Mouse (Mus musculus) right cerebral cortex, postnatal 10 days (tissue): Measurements from ENCODE around the gene Ndufb5.
"Not testable (repeated sequence)": the region's sequence is repeated elsewhere in the genome, so short reads cannot be mapped to it uniquely, and the experiment has no call there.

ENCODE experiments used
- DNase-seq, 2 experiments: peaks; one replicate each; pipeline ENCODE4 v3.0.0; 2021; ENCODE audit warnings: low spot score in 2 of 2

Ndufb5 gene

DNA sequence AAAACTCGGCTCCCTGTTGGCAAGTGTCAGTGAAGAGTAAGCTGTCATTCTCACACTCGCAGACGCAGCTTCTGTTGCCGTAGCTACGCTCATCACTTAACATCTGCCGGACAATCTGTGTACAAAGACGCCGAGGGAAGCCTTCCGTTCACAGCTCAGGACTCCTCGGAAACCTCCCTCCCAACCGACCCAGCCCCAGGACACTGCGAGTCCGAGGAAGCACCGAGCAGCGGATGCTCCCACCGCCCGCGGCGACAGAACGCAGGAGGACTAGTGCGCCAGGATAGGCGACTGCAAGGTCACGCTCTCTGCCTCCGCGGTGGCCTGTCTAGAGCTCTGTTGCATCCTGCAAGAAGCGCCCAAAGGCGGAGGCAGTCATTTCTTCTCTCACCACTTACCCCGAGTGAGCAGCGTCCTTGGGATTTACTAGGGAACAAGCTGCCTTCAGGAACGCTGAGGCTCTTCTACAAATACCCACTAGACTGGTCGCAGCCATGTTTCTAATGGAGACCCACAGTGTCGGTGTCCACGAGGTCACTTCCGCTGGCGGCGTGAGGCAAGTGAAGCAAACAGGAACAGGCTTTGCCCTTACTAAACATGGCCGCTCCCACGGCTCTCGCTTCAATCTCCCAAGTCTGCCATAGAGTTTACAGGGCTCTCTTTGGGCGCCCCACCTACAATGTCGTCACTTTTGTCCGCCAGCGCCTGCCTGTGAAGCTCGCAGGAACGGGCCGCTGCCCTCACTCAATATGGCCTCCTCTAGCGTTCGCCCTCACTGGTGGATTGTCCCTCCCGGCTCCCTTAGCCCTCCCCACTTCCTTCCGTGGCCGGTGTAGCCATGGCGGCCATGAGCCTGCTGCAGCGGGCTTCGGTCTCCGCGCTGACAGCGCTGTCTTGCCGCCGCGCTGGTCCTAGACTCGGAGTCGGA lies at the start of gene Ndufb5:
Gene Ndufb5 (plus strand): TSS at position 747 of the 928 bp plus-strand sequence.
- DNase-seq: peak; percentile 99 to 100

DNA sequence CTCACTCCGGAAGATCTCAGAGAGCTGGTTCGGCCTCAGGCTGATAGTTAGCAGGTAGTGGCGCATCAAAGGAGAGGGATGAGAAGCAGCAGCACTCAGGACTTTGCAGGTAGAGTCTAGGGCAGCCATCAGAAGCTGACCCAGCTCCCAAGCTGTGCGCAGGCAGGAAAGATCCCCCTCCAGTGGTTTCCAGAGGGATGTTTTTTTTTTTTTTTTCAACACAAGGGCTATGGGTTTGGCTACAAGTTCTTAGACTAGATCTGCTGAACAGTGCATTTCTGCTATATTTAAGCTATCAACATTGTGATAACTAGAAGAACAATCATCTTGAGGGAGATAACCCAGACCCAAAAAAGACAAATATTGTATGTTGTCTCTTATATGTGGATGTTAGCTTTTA lies 49.6 kb upstream of the Ndufb5 start:
- DNase-seq: no peak

DNA sequence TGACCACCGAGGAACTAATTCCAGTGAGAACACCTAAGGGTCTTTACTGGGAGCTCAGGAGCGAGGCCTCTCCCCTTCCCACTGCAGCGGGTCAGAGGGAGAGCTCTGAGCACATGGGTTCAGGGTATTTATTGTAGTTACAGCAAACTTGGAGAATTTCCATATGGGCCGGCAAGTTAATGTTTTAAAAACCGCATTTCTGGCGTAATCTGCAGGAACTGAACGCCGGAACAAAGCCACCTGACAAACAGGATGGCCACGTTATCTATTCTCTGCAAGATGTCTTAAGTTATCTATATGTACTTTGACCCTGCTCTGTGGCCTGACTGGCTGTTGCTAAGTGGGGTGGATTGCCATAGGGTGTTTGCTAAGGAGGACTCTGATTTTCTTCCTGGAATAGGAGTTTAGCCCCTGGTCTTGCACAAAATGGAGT lies 47.2 kb upstream of the Ndufb5 start:
- DNase-seq: no peak

DNA sequence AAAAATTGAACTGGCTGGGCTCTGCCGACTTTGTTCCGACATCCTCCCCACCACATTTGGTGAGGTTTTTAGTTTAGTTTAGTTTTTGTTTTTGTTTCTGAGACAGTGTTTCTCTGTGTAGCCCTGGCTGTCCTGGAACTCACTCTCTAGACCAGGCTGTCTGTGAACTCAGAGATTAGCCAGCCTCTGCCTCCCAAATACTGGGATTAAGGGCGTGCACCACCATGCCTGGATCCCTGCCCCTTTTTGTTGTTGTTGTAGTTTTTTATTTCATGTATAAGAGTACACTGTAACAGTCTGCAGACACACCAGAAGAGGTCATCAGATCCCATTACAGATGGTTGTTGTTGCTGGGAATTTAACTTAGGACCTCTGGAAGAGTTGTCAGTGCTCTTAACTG lies 46.8 kb upstream of the Ndufb5 start:
- DNase-seq: no peak

DNA sequence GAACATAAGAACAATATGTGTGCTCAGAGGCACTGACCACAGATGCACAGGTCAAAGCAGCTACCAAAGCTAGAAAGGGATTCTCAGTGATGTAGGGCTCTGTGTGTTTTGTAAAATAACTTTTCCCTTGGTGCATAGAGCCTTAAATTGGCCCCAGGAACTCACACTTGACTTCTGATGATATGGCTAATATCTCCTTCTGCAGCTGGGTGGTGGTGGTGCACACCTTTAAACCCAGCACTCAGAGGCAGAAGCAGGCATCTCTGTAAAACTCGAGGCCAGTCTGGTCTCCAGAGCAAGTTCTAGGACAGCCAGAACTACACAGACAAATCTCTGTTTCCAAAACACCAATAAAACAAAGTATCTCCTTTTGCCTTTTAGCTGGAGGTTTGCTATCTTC lies 45.9 kb upstream of the Ndufb5 start:
- DNase-seq: no peak

GRCm38 (mm10) chr3:32691841-32692240 lies 44.9 kb upstream of the Ndufb5 start:
- no peak for DNase-seq

- no peak for DNase-seq
These were observed 42.6 kb upstream of the Ndufb5 start for GRCm38 (mm10) chr3:32694211-32694610.

DNA sequence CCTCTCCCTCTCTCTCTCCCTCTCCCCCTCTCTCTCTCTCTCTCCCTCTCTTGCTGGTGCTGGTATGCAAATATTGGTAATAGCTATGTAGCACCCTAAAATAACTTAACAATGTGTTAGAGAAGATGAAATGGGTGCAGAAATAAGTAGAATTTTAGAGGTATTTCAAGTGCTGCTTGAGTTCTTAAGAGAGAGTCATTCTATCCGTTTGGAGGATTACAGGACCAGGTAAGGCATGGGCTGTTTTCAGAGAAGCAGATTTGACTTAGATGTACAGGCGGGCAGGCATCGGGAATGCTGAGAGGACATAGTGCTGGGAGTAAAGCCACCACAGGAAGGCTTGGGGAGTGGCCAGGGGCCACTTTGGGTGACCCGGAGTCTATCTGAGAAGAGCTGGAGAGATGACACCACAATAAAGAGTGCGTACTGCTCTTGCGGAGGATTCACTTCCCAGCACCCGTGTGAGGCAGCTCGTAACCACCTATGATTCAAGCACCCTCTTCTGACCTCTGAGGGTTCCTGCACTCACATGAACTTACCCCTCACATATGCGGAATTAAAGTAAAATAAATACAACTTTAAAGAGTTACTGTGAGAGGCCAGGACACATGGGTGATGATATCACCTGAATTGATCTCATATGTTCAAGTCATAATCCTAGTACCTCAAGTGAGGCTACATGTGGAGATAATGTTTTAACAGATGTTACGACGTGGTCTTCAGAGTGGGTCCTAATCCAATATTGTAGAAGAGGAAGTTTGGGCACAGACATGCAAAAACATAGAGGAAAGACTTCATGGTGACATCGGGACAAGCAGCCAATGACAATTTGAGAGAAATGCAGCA lies 41.8 kb upstream of the Ndufb5 start:
- DNase-seq: no peak

DNA sequence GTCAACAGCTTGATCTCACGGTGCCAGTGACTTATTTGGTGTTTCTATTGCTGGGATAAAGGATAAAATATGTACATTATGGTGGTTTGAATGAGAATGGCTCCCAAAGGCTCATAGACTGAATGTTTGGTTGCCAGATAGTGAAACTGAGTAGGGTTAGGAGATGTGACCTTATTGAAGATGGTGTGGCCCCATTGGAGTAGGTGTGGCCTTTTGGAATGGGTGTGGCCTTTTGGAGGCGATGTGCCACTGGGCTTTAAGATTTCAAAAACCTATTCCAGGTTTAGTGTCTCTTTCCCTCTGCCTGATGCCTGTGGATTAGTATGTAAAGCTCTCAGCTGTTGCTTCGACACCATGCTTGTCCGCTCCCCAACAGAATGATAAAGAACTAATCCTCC lies 41.2 kb upstream of the Ndufb5 start:
- no peak for DNase-seq

GRCm38 (mm10) chr3:32698228-32698863 lies 38.4 kb upstream of the Ndufb5 start:
- peak; percentile 94 to 96 for DNase-seq

DNA sequence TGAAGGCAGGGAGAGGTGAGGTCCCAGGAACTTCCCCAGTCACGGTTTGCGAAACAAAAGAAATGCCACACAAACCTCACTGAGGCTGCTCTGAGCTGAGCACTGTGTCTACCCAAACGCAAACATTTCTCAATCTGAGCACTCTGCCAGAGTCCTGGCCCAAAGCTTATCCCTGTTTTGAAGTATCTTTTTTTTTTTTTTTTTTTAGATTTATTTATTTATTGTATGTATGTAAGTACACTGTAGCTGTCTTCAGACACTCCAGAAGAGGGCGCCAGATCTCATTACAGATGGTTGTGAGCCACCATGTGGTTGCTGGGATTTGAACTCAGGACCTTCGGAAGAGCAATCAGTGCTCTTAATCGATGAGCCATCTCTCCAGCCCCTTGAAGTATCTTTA lies 32.8 kb upstream of the Ndufb5 start:
- not testable (repeated sequence) for DNase-seq

DNA sequence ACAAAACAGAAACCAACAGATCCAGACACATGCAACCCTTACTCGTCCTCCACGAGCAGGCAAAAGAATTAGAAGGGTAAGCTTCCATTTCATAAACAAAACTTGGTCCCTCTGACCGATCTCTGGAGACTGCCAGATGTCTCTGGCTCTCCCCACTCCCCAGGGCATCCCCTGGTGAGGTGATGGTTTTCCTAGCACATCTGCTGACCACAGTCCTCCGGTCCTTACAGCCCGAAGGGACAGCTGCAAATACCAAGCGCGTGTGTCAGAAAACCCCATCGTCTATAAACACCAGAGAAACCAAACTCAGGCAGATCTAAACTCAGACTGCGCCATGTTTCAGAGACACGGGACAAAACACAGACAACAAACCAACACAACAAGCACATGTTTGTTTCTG lies 32.2 kb upstream of the Ndufb5 start:
- not testable (repeated sequence) for DNase-seq

DNA sequence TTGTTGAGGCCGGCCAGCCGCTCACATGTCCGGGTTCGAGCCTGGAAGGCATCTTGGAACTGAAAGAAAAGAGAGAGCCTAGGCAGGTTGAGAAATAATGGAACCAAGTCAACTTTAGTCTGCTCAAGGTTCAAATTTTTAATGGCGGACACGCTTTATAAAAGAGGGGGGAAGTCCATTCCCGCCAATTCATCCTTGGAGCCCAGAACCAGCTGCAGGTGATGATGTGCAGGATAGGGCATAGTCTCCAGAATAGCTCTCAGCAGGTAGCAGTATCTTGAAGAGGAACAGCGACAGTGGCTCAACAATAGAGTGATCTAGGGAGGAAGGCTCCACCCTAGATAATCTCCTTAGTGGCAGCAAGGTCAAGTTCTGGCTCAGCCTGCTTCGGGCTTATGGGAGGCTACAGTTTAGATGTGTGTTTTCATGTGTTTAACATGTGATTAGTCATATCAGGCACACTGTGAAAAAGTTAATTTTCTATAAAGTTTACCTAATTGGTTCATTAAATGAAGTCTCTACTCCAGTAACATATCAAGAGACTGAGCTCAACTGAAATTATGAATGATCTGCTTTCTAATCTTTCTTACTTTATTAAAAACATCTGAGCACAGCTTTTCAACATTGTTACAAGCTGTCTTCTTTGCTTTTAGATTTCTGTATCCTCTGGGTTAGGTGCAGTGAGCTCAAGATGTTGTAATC lies 31.0 kb upstream of the Ndufb5 start, which contains the start of gene Actl6a:
Gene Actl6a (plus strand): TSS at position 652 of the 702 bp plus-strand sequence.
- not testable (repeated sequence) for DNase-seq

DNA sequence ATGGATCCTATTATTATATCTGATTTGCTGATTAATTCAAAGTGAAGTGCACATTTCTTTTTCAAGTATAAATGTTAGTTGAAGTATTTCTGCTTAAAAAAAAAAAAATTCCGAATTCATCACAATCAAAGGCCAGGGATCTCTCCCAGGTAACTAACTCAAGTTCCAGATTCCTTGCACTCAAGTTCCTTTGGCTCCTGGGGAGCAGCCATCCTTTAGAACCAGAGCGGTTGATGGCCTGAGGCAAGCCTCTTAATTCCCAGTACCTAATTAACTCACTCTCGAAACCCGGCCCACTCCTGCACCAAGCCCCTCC lies 28.8 kb upstream of the Ndufb5 start:
- DNase-seq: no peak

GRCm38 (mm10) chr3:32708368-32709231 lies 28.2 kb upstream of the Ndufb5 start:
- DNase-seq: peak; percentile 98 to 99

- no peak for DNase-seq
These were observed 27.4 kb upstream of the Ndufb5 start for GRCm38 (mm10) chr3:32709388-32709787.

GRCm38 (mm10) chr3:32713711-32714110 lies 23.1 kb upstream of the Ndufb5 start:
- no peak for DNase-seq

GRCm38 (mm10) chr3:32717403-32717802 lies 19.4 kb upstream of the Ndufb5 start:
- DNase-seq: not testable (repeated sequence)

GRCm38 (mm10) chr3:32718271-32718670 lies 18.5 kb upstream of the Ndufb5 start:
- DNase-seq: no peak

DNA sequence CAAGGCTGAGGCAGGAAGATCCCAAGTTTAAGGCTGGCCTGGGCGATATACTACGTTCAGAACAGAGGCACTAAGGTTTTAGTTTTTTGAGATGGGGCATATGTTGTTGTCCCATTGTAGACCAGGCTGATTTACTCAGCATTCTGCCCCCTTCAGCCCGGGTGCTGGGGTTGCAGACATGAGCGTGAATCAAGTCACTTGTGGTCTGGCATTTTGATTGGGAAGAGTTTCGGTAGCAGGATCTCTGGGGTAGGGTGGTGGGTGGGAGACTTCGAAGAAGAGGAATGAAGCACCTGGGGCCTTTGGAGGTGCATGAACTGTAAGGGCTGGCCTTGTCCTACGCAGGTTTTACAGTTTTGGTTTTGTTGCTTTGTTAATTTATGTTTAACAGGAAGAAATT lies 12.6 kb upstream of the Ndufb5 start:
- no peak for DNase-seq

DNA sequence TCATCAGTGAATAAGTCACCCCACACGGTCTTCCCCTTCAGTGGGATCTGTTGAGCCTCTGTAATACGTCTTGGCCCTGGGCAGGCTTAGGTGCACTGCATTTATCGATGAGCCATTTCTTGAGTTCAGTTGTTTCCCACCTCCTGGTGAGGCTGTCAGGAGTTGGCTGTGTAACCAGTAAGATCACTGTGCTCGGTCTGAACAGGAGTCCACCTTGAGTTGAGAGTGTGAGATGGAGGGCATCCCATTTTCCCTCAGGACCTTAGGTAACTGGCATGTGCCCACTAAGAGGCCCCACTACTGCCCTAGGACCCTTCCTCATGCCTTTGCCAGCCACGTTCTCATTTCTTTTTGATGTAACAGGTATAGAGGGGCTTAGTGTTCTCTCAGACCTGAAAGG lies 10.8 kb upstream of the Ndufb5 start:
- no peak for DNase-seq
